Mouse (Mus musculus): Measurements from ENCODE around the gene Plxnb1. TPM values are rescaled to one million over a fixed set of nuclear protein-coding genes. Genes with fewer than 3 reads are reported as not detected.
A peak's percentile ranks its signal among the peaks of the same experiment; 100 is the strongest.

Plxnb1 gene
- total and polyA plus RNA-seq, 3 experiments, result under 0.01 TPM; not detected in 2

- Histone ChIP-seq H3K9me3 (replicated peaks; ENCODE audit: low read length) (no peaks in the 10 kb centered on the region), H3K4me2 (ENCODE audit: insufficient read depth, low read depth, poor library complexity, severe bottlenecking) (no peak overlapping the region), H3K9ac (ENCODE audit: insufficient read depth, low read depth) (no peak overlapping the region), H3K27me3 (replicated peaks) (no peaks in the 10 kb centered on the region), H3K27ac (ENCODE audit: insufficient read depth, low read depth) (no peak overlapping the region), H3K4me3 (replicated peaks in 1 of 3; ENCODE audit: low read depth in 2 of 3, low read length in 2 of 3, poor library complexity in 1 of 3) (no peak overlapping the region), H3K4me1 (ENCODE audit: control insufficient read depth in 1 of 2, insufficient read depth in 2 of 2) (peaks cover 2 to 15% of the 10 kb centered on the region in 2 experiments; a peak in 2 of 4 replicates), H3K79me2 (replicated peaks; ENCODE audit: control insufficient read depth, extremely low read depth, insufficient read depth, poor library complexity, severe bottlenecking) (peaks cover 16% of the 10 kb centered on the region), H3K36me3 (replicated peaks in 1 of 2; ENCODE audit: control insufficient read depth in 1 of 2, insufficient read depth in 1 of 2, low read length in 1 of 2) (peaks cover 60 to 86% of the 10 kb centered on the region in 2 experiments)
- in situ Hi-C loops (cut with MboI; ENCODE audit: low pct_ligation_motif_present, low pct_unique_long_range_greater_than_20kb, low sequenced_read_pairs), result no loop called here
- DNase-seq (ENCODE audit: extremely low read depth), result no peak
- dilution Hi-C loops (cut with MboI; ENCODE audit: extremely low pct_ligation_motif_present, extremely low pct_unique_long_range_greater_than_20kb, low sequenced_read_pairs), result no loop called here
- TF ChIP-seq RCOR1 (conservative IDR thresholded peaks at IDR 0.05; ENCODE audit: low read depth, low read length) (no peak), JUND (conservative IDR thresholded peaks at IDR 0.05; ENCODE audit: low read depth, low read length) (no peak), GABPA (IDR thresholded peaks at IDR 0.05; ENCODE audit: insufficient replicate concordance, low read depth, low read length) (no peak), SMC3 (IDR thresholded peaks at IDR 0.05; ENCODE audit: low read depth, low read length) (peak; percentile 32), MYC (IDR thresholded peaks at IDR 0.05; ENCODE audit: low read depth, low read length) (no peak), CTCF (conservative IDR thresholded peaks at IDR 0.05 in 1 of 2, IDR thresholded peaks at IDR 0.05 in 1 of 2; ENCODE audit: low read depth in 2 of 2, low read length in 2 of 2) (peak in 1 of 2 experiments; percentile 58; a peak in 2 of 4 replicates), MAFK (IDR thresholded peaks at IDR 0.05; ENCODE audit: insufficient replicate concordance, low read length) (no peak), POLR2AphosphoS2 (IDR thresholded peaks at IDR 0.05; ENCODE audit: low read depth, low read length) (no peak), RAD21 (IDR thresholded peaks at IDR 0.05; ENCODE audit: low read depth, low read length) (peak; percentile 34)
Observed at GRCm38 (mm10) chr9:109068095-109068735, 27.0 kb upstream of the Plxnb1 start.

- peak within 1 kb of the TSS; percentile 79 for H3K9ac ChIP-seq (ENCODE audit: insufficient read depth, low read depth)
- no peaks in the 10 kb centered on the region for H3K27me3 ChIP-seq (replicated peaks)
- H3K4me2 ChIP-seq (ENCODE audit: insufficient read depth, low read depth, poor library complexity, severe bottlenecking), result peak within 1 kb of the TSS; percentile 98
- H3K4me1 ChIP-seq (ENCODE audit: control insufficient read depth in 1 of 2, insufficient read depth in 2 of 2), result peaks cover 7 to 27% of the 10 kb centered on the region in 2 experiments; a peak in 2 of 4 replicates
- H3K36me3 ChIP-seq (replicated peaks in 1 of 2; ENCODE audit: control insufficient read depth in 1 of 2, insufficient read depth in 1 of 2, low read length in 1 of 2), result peaks cover 25 to 47% of the 10 kb centered on the region in 2 experiments
- DNase-seq (ENCODE audit: extremely low read depth), result peak; percentile 85
- H3K27ac ChIP-seq (ENCODE audit: insufficient read depth, low read depth), result no peak within 1 kb of the TSS
- H3K9me3 ChIP-seq (replicated peaks; ENCODE audit: low read length), result no peaks in the 10 kb centered on the region
- dilution Hi-C loops (cut with MboI; ENCODE audit: extremely low pct_ligation_motif_present, extremely low pct_unique_long_range_greater_than_20kb, low sequenced_read_pairs) (no loop called here), in situ Hi-C loops (cut with MboI; ENCODE audit: low pct_ligation_motif_present, low pct_unique_long_range_greater_than_20kb, low sequenced_read_pairs) (no loop called here)
- H3K79me2 ChIP-seq (replicated peaks; ENCODE audit: control insufficient read depth, extremely low read depth, insufficient read depth, poor library complexity, severe bottlenecking), result peaks cover 21% of the 10 kb centered on the region
- H3K4me3 ChIP-seq (replicated peaks in 1 of 3; ENCODE audit: low read depth in 2 of 3, low read length in 2 of 3, poor library complexity in 1 of 3), result peak within 1 kb of the TSS; percentile 92 to 93 (median 92)
- TF ChIP-seq GABPA (IDR thresholded peaks at IDR 0.05; ENCODE audit: insufficient replicate concordance, low read depth, low read length), result no peak
- TF ChIP-seq SMC3 (IDR thresholded peaks at IDR 0.05; ENCODE audit: low read depth, low read length), result no peak
- no peak for TF ChIP-seq MAZ (IDR thresholded peaks at IDR 0.05; ENCODE audit: low read depth, low read length)
- no peak for TF ChIP-seq MAFK (IDR thresholded peaks at IDR 0.05; ENCODE audit: insufficient replicate concordance, low read length)
- no peak for TF ChIP-seq ZC3H11A (IDR thresholded peaks at IDR 0.05; ENCODE audit: low read depth, low read length)
- 0 out of 2 replicates have a peak, but pooled peaks have one; percentile 55 for TF ChIP-seq POLR2AphosphoS2 (IDR thresholded peaks at IDR 0.05; ENCODE audit: low read depth, low read length)
- TF ChIP-seq CTCF (conservative IDR thresholded peaks at IDR 0.05 in 1 of 2, IDR thresholded peaks at IDR 0.05 in 1 of 2; ENCODE audit: low read depth in 2 of 2, low read length in 2 of 2), result no peak
- no peak; the same call in 1 of the 2 replicates for TF ChIP-seq CHD2 (IDR thresholded peaks at IDR 0.05; ENCODE audit: low read length)
- TF ChIP-seq RCOR1 (conservative IDR thresholded peaks at IDR 0.05; ENCODE audit: low read depth, low read length), result 0 out of 2 replicates have a peak, but pooled peaks have one; percentile 23
- TF ChIP-seq USF2 (conservative IDR thresholded peaks at IDR 0.05; ENCODE audit: low read depth, low read length), result no peak
- peak; percentile 25; the same call in 1 of the 2 replicates for TF ChIP-seq NRF1 (IDR thresholded peaks at IDR 0.05; ENCODE audit: low read depth, low read length)
- no peak; the same call in 1 of the 2 replicates for TF ChIP-seq UBTF (IDR thresholded peaks at IDR 0.05; ENCODE audit: low read depth, low read length)
- peak; percentile 89 for TF ChIP-seq SIN3A (IDR thresholded peaks at IDR 0.05; ENCODE audit: low read length)
- no peak for TF ChIP-seq IRF4 (IDR thresholded peaks at IDR 0.05; ENCODE audit: low read depth, low read length)
- TF ChIP-seq MEF2A (IDR thresholded peaks at IDR 0.05; ENCODE audit: borderline replicate concordance, low read depth, low read length), result no peak
- no peak for TF ChIP-seq BHLHE40 (IDR thresholded peaks at IDR 0.05; ENCODE audit: low read depth, low read length)
- no peak for TF ChIP-seq ZKSCAN1 (IDR thresholded peaks at IDR 0.05; ENCODE audit: borderline replicate concordance, low read depth, low read length)
- peak; percentile 46; the same call in 1 of the 2 replicates for TF ChIP-seq KAT2A (IDR thresholded peaks at IDR 0.05; ENCODE audit: insufficient replicate concordance, low read length)
- TF ChIP-seq USF1 (IDR thresholded peaks at IDR 0.05; ENCODE audit: low read depth, low read length), result no peak
- TF ChIP-seq EP300 (IDR thresholded peaks at IDR 0.05; ENCODE audit: low read length), result no peak
- no peak; the same call in none of the 2 replicates for TF ChIP-seq ZNF384 (IDR thresholded peaks at IDR 0.05; ENCODE audit: low read depth, low read length)
- TF ChIP-seq E2F4 (IDR thresholded peaks at IDR 0.05; ENCODE audit: insufficient replicate concordance, low read depth, low read length), result no peak
- TF ChIP-seq ELF1 (IDR thresholded peaks at IDR 0.05; ENCODE audit: low read depth, low read length), result peak; percentile 47; the same call in 1 of the 2 replicates
- TF ChIP-seq POLR2A (IDR thresholded peaks at IDR 0.05; ENCODE audit: low read depth, low read length), result peak; percentile 95
Observed at GRCm38 (mm10) chr9:109073661-109074573, 21.3 kb upstream of the Plxnb1 start, which contains the start of gene Atrip. Atrip (minus strand) TSS chr9:109074124.

All from CH12.LX (cell line).